Mouse (Mus musculus): ENCODE measurements around the gene Gnb1l.

The Gnb1l gene

GRCm38 (mm10) chr16:18498558-18498990 lies at the start of gene Gnb1l, which contains the start of gene Rtl10:
Gene Gnb1l, plus strand, starts transcription at chr16:18498713.
Gene Rtl10, plus strand, starts transcription at chr16:18498901.
- DNase-seq = peak; percentile 90 to 95

GRCm38 (mm10) chr16:18449005-18449404 lies 49.5 kb upstream of the Gnb1l start:
- no peak for DNase-seq

GRCm38 (mm10) chr16:18451486-18452181 lies 46.9 kb upstream of the Gnb1l start:
- DNase-seq = no peak

- DNase-seq = no peak
Measured at GRCm38 (mm10) chr16:18452361-18452862, 46.1 kb upstream of the Gnb1l start.

GRCm38 (mm10) chr16:18453846-18454245 lies 44.7 kb upstream of the Gnb1l start:
- no peak for DNase-seq

GRCm38 (mm10) chr16:18455407-18455806 lies 43.1 kb upstream of the Gnb1l start:
- DNase-seq = no peak

GRCm38 (mm10) chr16:18458661-18459060 lies 39.9 kb upstream of the Gnb1l start:
- DNase-seq = no peak

GRCm38 (mm10) chr16:18459335-18459954 lies 39.1 kb upstream of the Gnb1l start:
- DNase-seq = no peak

- peak in 1 of 2 experiments; percentile 21 for DNase-seq
Measured at GRCm38 (mm10) chr16:18459955-18460370, 38.5 kb upstream of the Gnb1l start.

- no peak for DNase-seq
Measured at GRCm38 (mm10) chr16:18460826-18461225, 37.7 kb upstream of the Gnb1l start.

- no peak for DNase-seq
Measured at GRCm38 (mm10) chr16:18462031-18462430, 36.5 kb upstream of the Gnb1l start.

- DNase-seq = no peak
Measured at GRCm38 (mm10) chr16:18462598-18462997, 35.9 kb upstream of the Gnb1l start.

- no peak for DNase-seq
Measured at GRCm38 (mm10) chr16:18464271-18464670, 34.2 kb upstream of the Gnb1l start.

- DNase-seq = no peak
Measured at GRCm38 (mm10) chr16:18470829-18471228, 27.7 kb upstream of the Gnb1l start.

- DNase-seq = no peak
Measured at GRCm38 (mm10) chr16:18471381-18471955, 27.0 kb upstream of the Gnb1l start.

GRCm38 (mm10) chr16:18471976-18472375 lies 26.5 kb upstream of the Gnb1l start:
- DNase-seq = no peak

- no peak for DNase-seq
Measured at GRCm38 (mm10) chr16:18472416-18472815, 26.1 kb upstream of the Gnb1l start.

GRCm38 (mm10) chr16:18472976-18473375 lies 25.5 kb upstream of the Gnb1l start:
- no peak for DNase-seq

GRCm38 (mm10) chr16:18474021-18474420 lies 24.5 kb upstream of the Gnb1l start:
- no peak for DNase-seq

- no peak for DNase-seq
Measured at GRCm38 (mm10) chr16:18477996-18478395, 20.5 kb upstream of the Gnb1l start.

- DNase-seq = no peak
Measured at GRCm38 (mm10) chr16:18479667-18480066, 18.8 kb upstream of the Gnb1l start.

GRCm38 (mm10) chr16:18480933-18481485 lies 17.5 kb upstream of the Gnb1l start:
- no peak for DNase-seq

GRCm38 (mm10) chr16:18482431-18482830 lies 16.1 kb upstream of the Gnb1l start:
- DNase-seq = no peak
